Mouse (Mus musculus): ENCODE data around the gene Ppp1r18. TPM values are rescaled to one million over a fixed set of nuclear protein-coding genes. Genes with fewer than 3 reads are reported as not detected.

Ppp1r18 gene
- polyA plus RNA-seq, 1 experiment from 2014 or later, result 22.2 TPM

- 1% methylated on average over 83 of the region's 83 CpGs for WGBS
- Histone ChIP-seq H3K9me3 (no peaks in the 10 kb centered on the region), H3K36me3 (peaks cover 36% of the 10 kb centered on the region), H3K4me3 (peak within 1 kb of the TSS; percentile 80), H3K27ac (peak within 1 kb of the TSS; percentile 98), H3K27me3 (ENCODE audit: insufficient read depth, poor library complexity, severe bottlenecking) (no peaks in the 10 kb centered on the region), H3K4me1 (peaks cover 25% of the 10 kb centered on the region)
- DNase-seq (ENCODE audit: low spot score), result peak; percentile 100
These were observed 51.1 kb downstream of the Ppp1r18 start, which contains the start of the genes Mrps18b and Ppp1r10 for GRCm38 (mm10) chr17:35916297-35917142. Gene Mrps18b, minus strand, starts transcription at chr17:35916389. Gene Ppp1r10, plus strand, starts transcription at chr17:35916434.

DNA sequence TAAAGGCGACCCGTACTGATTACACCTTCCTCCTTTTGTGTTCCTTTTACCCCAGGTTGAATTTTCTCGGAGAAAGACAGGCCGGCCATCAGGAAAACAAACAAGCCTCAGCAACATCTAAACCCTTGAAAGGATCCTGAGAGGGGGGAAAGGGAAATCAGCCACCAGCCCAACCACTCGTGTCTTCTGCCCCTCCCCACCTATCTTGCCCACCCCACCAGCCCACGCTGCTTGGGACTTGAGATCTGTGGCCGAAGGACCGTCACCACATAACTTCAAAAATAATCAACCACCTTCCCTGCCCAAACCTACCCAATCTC, 51.7 kb downstream of the Ppp1r18 start:
- H3K27ac ChIP-seq, result peak overlapping the region; percentile 98
- H3K9me3 ChIP-seq, result no peaks in the 10 kb centered on the region
- WGBS, result 1% methylated on average over 8 of the region's 8 CpGs
- H3K27me3 ChIP-seq (ENCODE audit: insufficient read depth, poor library complexity, severe bottlenecking), result no peaks in the 10 kb centered on the region
- peak overlapping the region; percentile 80 for H3K4me3 ChIP-seq
- H3K4me1 ChIP-seq, result peaks cover 25% of the 10 kb centered on the region
- no peak for DNase-seq (ENCODE audit: low spot score)
- peaks cover 33% of the 10 kb centered on the region for H3K36me3 ChIP-seq

DNA sequence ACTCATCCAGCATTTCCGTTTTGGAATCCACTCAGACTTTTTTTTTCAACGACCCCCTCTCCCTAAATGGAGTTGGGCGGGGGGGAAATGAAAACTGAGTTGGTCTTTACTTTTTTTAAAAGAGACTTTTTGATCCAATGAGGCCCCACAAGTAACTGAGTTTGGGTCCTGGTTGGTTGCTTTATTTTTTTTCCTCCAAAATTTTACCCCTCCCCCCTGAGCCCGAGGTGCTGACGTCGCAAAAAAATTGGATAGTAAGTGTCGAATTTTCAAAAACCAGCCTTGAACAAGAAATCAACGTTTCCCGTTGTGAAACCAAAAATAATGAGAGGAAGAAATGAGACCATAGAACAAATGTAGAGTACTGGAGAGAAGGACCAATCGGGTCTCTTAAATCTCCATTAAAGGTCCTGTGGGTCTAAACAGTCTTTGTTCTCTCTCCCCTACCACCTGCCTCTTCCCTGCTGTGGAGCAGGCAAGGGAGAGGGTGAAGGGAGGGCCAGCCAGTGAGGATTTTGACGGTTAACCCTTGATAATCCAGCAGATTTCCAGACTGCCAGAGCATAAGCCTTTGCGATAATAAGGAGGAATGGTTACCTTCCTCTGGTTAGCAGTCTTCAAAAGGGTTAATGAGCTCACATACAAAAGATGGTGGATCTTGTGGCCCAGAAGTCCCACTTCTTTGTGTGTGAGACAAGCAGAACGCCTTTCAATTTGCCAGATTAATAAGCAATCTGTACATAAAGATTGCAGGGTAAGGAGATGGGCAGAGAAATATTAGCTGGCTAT, 52.3 kb downstream of the Ppp1r18 start:
- WGBS, result under 1% methylated on average over 13 of the region's 13 CpGs

GRCm38 (mm10) chr17:35918276-35919059, 53.1 kb downstream of the Ppp1r18 start:
- H3K27ac ChIP-seq, result peak overlapping the region; percentile 98
- peaks cover 25% of the 10 kb centered on the region for H3K4me1 ChIP-seq
- peaks cover 27% of the 10 kb centered on the region for H3K36me3 ChIP-seq
- DNase-seq (ENCODE audit: low spot score), result no peak
- H3K4me3 ChIP-seq, result peak overlapping the region; percentile 80
- no peaks in the 10 kb centered on the region for H3K9me3 ChIP-seq
- WGBS, result under 1% methylated on average over 11 of the region's 11 CpGs
- no peaks in the 10 kb centered on the region for H3K27me3 ChIP-seq (ENCODE audit: insufficient read depth, poor library complexity, severe bottlenecking)

More for the DNA sequence above, 52.3 kb downstream of the Ppp1r18 start:
- DNase-seq (ENCODE audit: low spot score), result no peak
- no peaks in the 10 kb centered on the region for H3K27me3 ChIP-seq (ENCODE audit: insufficient read depth, poor library complexity, severe bottlenecking)
- H3K4me3 ChIP-seq, result peak overlapping the region; percentile 80
- H3K9me3 ChIP-seq, result no peaks in the 10 kb centered on the region
- H3K36me3 ChIP-seq, result peaks cover 28% of the 10 kb centered on the region
- H3K4me1 ChIP-seq, result peaks cover 25% of the 10 kb centered on the region
- peak overlapping the region; percentile 98 for H3K27ac ChIP-seq

DNA sequence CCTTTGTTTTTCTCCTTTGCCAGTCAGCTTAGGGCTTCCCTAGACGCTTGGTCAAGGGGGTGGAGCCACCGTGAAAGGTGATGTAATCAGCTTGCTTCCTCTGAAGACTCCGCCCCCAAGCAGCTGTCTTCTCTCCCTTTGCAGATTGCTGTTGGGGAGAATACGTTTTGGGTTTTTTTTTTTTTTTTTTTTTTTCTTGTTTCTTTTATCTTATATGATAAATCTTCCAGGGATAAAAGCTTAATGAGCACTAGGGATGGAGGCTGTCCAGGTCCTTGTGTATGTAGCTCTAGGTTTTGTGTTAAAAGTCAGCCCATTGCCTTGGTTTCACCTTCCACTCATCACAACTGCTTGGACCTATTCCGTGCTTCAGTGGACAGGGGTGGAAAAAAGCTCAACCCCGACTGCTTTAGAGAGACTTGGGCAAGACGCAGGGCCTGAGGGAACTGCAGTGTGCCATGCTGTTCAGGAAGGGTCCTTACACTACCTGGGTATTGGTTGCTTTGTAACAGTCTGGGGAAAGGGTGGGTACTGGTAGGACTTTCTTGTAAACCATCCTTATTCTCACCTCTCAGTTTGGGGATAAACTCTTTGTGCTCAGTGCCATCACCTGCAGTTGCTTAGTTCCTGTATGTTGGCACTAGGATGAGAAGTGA, 53.8 kb downstream of the Ppp1r18 start:
- H3K9me3 ChIP-seq, result no peaks in the 10 kb centered on the region
- 17% methylated on average over 7 of the region's 7 CpGs for WGBS
- H3K27ac ChIP-seq, result peak overlapping the region; percentile 98

GRCm38 (mm10) chr17:35919864-35920301, 54.5 kb downstream of the Ppp1r18 start:
- WGBS, result 45% methylated on average over 6 of the region's 6 CpGs
- Histone ChIP-seq H3K27me3 (ENCODE audit: insufficient read depth, poor library complexity, severe bottlenecking) (no peaks in the 10 kb centered on the region), H3K27ac (peak overlapping the region; percentile 98), H3K4me1 (peaks cover 23% of the 10 kb centered on the region), H3K4me3 (peak overlapping the region; percentile 80), H3K9me3 (no peaks in the 10 kb centered on the region), H3K36me3 (peaks cover 31% of the 10 kb centered on the region)
- DNase-seq (ENCODE audit: low spot score), result no peak

More for the DNA sequence above, 53.8 kb downstream of the Ppp1r18 start:
- H3K4me1 ChIP-seq, result peaks cover 25% of the 10 kb centered on the region
- peaks cover 29% of the 10 kb centered on the region for H3K36me3 ChIP-seq
- H3K4me3 ChIP-seq, result peak overlapping the region; percentile 80
- H3K27me3 ChIP-seq (ENCODE audit: insufficient read depth, poor library complexity, severe bottlenecking), result no peaks in the 10 kb centered on the region
- peak; percentile 97 for DNase-seq (ENCODE audit: low spot score)

- H3K27ac ChIP-seq, result peak overlapping the region; percentile 44; the same call in 1 of the 2 replicates
- no peaks in the 10 kb centered on the region for H3K9me3 ChIP-seq
- DNase-seq (ENCODE audit: low spot score), result no peak
- no peaks in the 10 kb centered on the region for H3K27me3 ChIP-seq (ENCODE audit: insufficient read depth, poor library complexity, severe bottlenecking)
- peaks cover 36% of the 10 kb centered on the region for H3K36me3 ChIP-seq
- WGBS, result 60% methylated on average over 1 of the region's 1 CpGs
- H3K4me3 ChIP-seq, result 0 out of 2 replicates have a peak overlapping the region, but pooled peaks have one; percentile 80
- peaks cover 18% of the 10 kb centered on the region for H3K4me1 ChIP-seq
These were observed 55.0 kb downstream of the Ppp1r18 start for GRCm38 (mm10) chr17:35920384-35920783.

- no peak overlapping the region for H3K4me3 ChIP-seq
- peaks cover 16% of the 10 kb centered on the region for H3K4me1 ChIP-seq
- H3K36me3 ChIP-seq, result peaks cover 40% of the 10 kb centered on the region
- H3K27ac ChIP-seq, result peak overlapping the region; percentile 44; the same call in 1 of the 2 replicates
- 80% methylated on average over 5 of the region's 5 CpGs for WGBS
- no peak for DNase-seq (ENCODE audit: low spot score)
- no peaks in the 10 kb centered on the region for H3K9me3 ChIP-seq
- H3K27me3 ChIP-seq (ENCODE audit: insufficient read depth, poor library complexity, severe bottlenecking), result no peaks in the 10 kb centered on the region
These were observed 55.6 kb downstream of the Ppp1r18 start for GRCm38 (mm10) chr17:35920862-35921562.

- Histone ChIP-seq H3K27ac (no peak overlapping the region), H3K4me1 (peaks cover 19% of the 10 kb centered on the region), H3K9me3 (no peaks in the 10 kb centered on the region), H3K4me3 (no peak overlapping the region), H3K36me3 (peaks cover 47% of the 10 kb centered on the region), H3K27me3 (ENCODE audit: insufficient read depth, poor library complexity, severe bottlenecking) (no peaks in the 10 kb centered on the region)
- DNase-seq (ENCODE audit: low spot score), result no peak
- 78% methylated on average over 4 of the region's 4 CpGs for WGBS
These were observed 56.3 kb downstream of the Ppp1r18 start for GRCm38 (mm10) chr17:35921710-35922109.

DNA sequence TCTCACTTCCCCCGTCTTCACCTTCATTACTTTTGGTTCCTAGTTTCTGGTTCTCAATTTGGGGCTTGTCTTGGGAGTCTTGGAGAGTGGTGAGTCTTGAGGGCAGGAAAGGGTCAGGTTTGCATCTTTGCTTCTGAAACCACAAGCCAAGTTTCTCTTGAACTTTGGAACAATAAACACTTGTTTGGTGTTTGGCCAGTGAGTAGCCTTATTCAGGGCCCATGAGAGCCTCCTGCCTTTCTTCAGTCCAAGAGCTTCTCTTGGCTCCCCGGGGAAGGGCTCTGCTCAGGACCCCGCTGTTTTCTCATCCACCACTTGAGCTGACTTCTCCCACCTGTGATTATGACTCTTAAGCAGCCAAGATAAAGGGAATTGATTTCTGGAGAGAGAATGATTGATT, 57.2 kb downstream of the Ppp1r18 start:
- Histone ChIP-seq H3K4me1 (peaks cover 20% of the 10 kb centered on the region), H3K36me3 (peaks cover 47% of the 10 kb centered on the region), H3K4me3 (no peak overlapping the region), H3K27ac (no peak overlapping the region), H3K27me3 (ENCODE audit: insufficient read depth, poor library complexity, severe bottlenecking) (no peaks in the 10 kb centered on the region), H3K9me3 (no peaks in the 10 kb centered on the region)
- 89% methylated on average over 3 of the region's 3 CpGs for WGBS
- no peak for DNase-seq (ENCODE audit: low spot score)

DNA sequence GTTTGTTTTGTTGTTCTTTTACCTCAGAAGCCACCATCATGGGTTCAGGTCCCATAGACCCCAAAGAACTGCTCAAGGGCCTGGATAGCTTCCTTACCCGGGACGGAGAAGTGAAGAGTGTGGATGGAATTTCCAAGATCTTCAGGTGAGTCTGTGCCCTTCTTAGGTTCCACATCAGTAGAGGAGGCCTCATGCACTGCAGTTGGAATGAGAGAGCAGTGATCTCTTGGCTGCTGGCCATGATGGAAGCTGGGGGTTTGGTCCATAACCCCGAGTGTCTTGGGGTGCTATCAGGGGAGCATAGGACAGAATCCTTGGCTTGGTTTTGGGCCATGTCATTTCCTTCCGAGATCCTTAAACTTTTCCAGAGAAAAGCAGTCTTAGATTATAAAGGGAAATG, 57.9 kb downstream of the Ppp1r18 start:
- Histone ChIP-seq H3K36me3 (peaks cover 52% of the 10 kb centered on the region), H3K27me3 (ENCODE audit: insufficient read depth, poor library complexity, severe bottlenecking) (no peaks in the 10 kb centered on the region), H3K4me3 (no peak overlapping the region), H3K9me3 (no peaks in the 10 kb centered on the region), H3K27ac (no peak overlapping the region), H3K4me1 (peaks cover 20% of the 10 kb centered on the region)
- WGBS, result 91% methylated on average over 4 of the region's 4 CpGs
- no peak for DNase-seq (ENCODE audit: low spot score)

All from heart, embryonic 10.5 days (tissue).